Mouse (Mus musculus) heart, embryonic 10.5 days (tissue): ENCODE results near the gene Lat. TPM values are rescaled to one million over a fixed set of nuclear protein-coding genes. Genes with fewer than 3 reads are reported as not detected.
"Not testable (repeated sequence)": the region's sequence is repeated elsewhere in the genome, so short reads cannot be mapped to it uniquely, and the experiment has no call there.

ENCODE experiments used
- DNase-seq: peaks from one replicate; pipeline ENCODE4 v3.0.0-alpha.2; 2017; ENCODE audit warnings: low spot score
- H3K27ac ChIP-seq: fragments of 300-500 bp; sonication (generic); 2 replicates; pipeline ENCODE4 v1.5.1; 2016; ENCODE audit warnings: mild to moderate bottlenecking
- H3K27me3 ChIP-seq: fragments of 300-500 bp; sonication (generic); 2 replicates; pipeline ENCODE4 v1.6.1; 2016; ENCODE audit warnings: mild to moderate bottlenecking; ENCODE audit not compliant: poor library complexity, insufficient read depth, severe bottlenecking
- H3K36me3 ChIP-seq: fragments of 300-500 bp; sonication (generic); 2 replicates; pipeline ENCODE4 v1.6.1; 2016; ENCODE audit warnings: mild to moderate bottlenecking, moderate library complexity
- H3K4me1 ChIP-seq: fragments of 300-500 bp; sonication (generic); 2 replicates; pipeline ENCODE4 v1.6.1; 2016; ENCODE audit warnings: mild to moderate bottlenecking
- H3K4me3 ChIP-seq: fragments of 300-500 bp; sonication (generic); 2 replicates; pipeline ENCODE4 v1.5.1; 2016; ENCODE audit warnings: mild to moderate bottlenecking, moderate library complexity
- H3K9me3 ChIP-seq: fragments of 300-500 bp; sonication (generic); 2 replicates; pipeline ENCODE4 v1.6.1; 2016; ENCODE audit warnings: mild to moderate bottlenecking, moderate library complexity
- WGBS: fragments of 180-500 bp; shearing (Covaris S2); methylation state at CpG from one replicate; pipeline ENCODE4 v1.1.7; 2016; 5-methylcytosine and 5-hydroxymethylcytosine counted together
- polyA plus RNA-seq: library from polyadenylated mRNA; unstranded; fragments of >200 nt; fragmentation: Nextera tagmentation; extraction: Ambion mirVana; gene quantifications from 2 replicates; pipeline ENCODE4 v1.2.1, GENCODE M21; 2016

Lat gene
- polyA plus RNA-seq, 1 experiment from 2014 or later, result 6.3 TPM

GRCm38 (mm10) chr7:126392086-126392884 is 22.9 kb upstream of the Lat start:
- H3K27ac ChIP-seq, result not testable (repeated sequence)

DNA sequence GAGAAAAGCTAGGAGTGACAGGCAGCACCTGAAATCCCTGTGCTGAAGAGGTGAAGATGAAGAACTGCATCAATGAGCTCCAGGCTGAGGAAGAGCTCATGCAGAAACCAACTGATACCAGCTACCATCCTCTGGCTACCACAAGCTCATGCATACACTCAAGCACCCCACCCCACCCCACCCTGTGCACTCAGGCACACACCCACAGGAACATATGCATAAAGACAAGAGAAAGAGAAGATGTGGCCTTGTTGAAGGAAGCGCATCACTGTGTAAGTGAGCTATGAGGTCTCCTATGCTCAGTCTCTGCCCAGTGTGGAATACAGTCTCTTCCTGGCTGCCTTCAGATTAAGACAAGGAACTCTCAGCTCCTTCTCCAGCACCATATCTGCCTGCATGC is 18.8 kb upstream of the Lat start:
- no peaks in the 10 kb centered on the region for H3K9me3 ChIP-seq
- H3K36me3 ChIP-seq, result peaks cover 66% of the 10 kb centered on the region
- H3K4me3 ChIP-seq, result no peak overlapping the region

More at GRCm38 (mm10) chr7:126392086-126392884, 22.9 kb upstream of the Lat start:
- Histone ChIP-seq H3K4me1 (peaks cover 10% of the 10 kb centered on the region; the same call in 1 of the 2 replicates), H3K36me3 (peaks cover 40% of the 10 kb centered on the region)
- not testable (repeated sequence) for H3K4me3 ChIP-seq, DNase-seq, H3K27me3 ChIP-seq, H3K9me3 ChIP-seq
- WGBS, result 87% methylated on average over 7 of the region's 7 CpGs

GRCm38 (mm10) chr7:126383565-126383964 is 14.2 kb upstream of the Lat start:
- DNase-seq, result no peak
- H3K36me3 ChIP-seq, result peaks cover 37% of the 10 kb centered on the region
- no peaks in the 10 kb centered on the region for H3K4me1 ChIP-seq
- H3K27me3 ChIP-seq, result no peaks in the 10 kb centered on the region
- H3K9me3 ChIP-seq, result no peaks in the 10 kb centered on the region
- H3K27ac ChIP-seq, result no peak overlapping the region
- H3K4me3 ChIP-seq, result no peak overlapping the region
- 81% methylated on average over 5 of the region's 5 CpGs for WGBS

More for the DNA sequence above, 18.8 kb upstream of the Lat start:
- H3K4me1 ChIP-seq, result no peaks in the 10 kb centered on the region
- H3K27ac ChIP-seq, result no peak overlapping the region
- 93% methylated on average over 1 of the region's 1 CpGs for WGBS
- no peak for DNase-seq
- H3K27me3 ChIP-seq, result no peaks in the 10 kb centered on the region

DNA sequence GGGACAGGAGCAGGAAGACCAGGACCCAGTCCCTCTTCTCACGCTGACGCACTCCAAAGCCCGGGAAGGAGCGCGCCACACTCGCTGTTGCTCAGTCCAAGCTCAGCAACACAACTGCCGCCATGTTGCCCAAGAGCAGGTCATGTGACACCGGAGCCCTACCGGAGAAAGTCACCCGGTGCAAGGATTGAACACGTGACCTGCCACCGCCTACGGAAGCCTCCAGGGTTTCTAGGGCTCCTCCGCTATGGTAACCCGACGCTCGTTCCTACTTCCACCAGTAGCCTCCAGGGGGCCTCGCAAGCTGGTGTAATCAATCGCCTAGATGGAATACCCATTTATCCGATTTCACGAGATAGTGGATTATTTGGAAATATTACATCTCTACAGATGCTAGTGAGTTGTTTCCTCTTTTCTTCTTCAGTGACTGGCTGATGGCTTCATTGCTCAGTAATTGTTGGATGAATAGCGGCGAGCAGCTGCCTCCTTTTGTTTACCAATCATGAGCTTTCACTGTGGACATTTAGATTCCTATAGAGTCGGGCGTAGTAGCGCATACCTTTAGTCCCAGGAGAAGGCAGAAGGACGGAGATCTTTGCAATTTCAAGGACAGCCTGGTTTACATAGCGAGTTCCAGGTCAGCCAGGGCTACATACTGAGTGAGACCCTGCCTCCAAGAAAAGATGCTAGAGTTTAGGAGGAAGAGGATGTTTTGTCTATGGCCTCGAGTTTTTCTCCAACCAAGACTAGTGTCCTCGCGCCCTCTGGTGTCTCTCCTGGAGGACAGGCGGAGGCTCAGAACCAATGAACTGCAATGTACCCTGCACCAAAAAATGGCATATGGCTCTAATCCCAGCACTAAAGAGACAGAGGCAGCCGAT is 8.1 kb upstream of the Lat start, which contains the start of gene Spns1:
Gene Spns1 (minus strand): TSS at position 173 of the 881 bp plus-strand sequence.
- under 1% methylated on average over 33 of the region's 33 CpGs for WGBS
- peaks cover 19% of the 10 kb centered on the region for H3K4me1 ChIP-seq

GRCm38 (mm10) chr7:126376903-126377277 is 7.5 kb upstream of the Lat start:
- Histone ChIP-seq H3K27ac (peak overlapping the region; percentile 84), H3K27me3 (no peaks in the 10 kb centered on the region), H3K4me1 (peaks cover 19% of the 10 kb centered on the region), H3K4me3 (peak overlapping the region; percentile 88), H3K9me3 (no peaks in the 10 kb centered on the region), H3K36me3 (peaks cover 30% of the 10 kb centered on the region)
- WGBS, result 1% methylated on average over 27 of the region's 27 CpGs
- no peak for DNase-seq

More for the DNA sequence above, 8.1 kb upstream of the Lat start, which contains the start of gene Spns1:
- peak; percentile 98 for DNase-seq
- Histone ChIP-seq H3K9me3 (no peaks in the 10 kb centered on the region), H3K4me3 (peak within 1 kb of the TSS; percentile 88), H3K27ac (peak within 1 kb of the TSS; percentile 84), H3K36me3 (peaks cover 23% of the 10 kb centered on the region), H3K27me3 (no peaks in the 10 kb centered on the region)

DNA sequence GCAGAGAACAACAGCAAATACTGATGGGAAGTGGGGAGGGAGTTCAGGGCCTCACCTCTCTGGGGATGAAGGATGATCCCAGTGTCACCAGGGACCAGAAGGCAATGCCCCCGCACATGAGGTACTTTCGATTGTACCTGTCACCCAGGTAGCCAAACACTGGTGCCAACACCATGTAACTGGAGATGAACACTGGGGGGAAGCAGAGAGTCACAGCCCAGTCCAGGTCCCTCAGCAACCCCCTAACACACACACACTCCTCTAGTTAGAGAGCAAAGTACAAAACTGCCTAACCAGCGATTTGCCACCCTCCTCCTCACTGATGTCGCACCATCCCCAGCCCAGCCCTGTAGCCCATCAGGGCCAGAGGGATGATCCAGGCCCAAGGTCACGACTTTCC is 5.6 kb upstream of the Lat start:
- WGBS, result 72% methylated on average over 5 of the region's 5 CpGs
- H3K4me1 ChIP-seq, result peaks cover 22% of the 10 kb centered on the region
- no peak overlapping the region for H3K27ac ChIP-seq
- H3K4me3 ChIP-seq, result no peak overlapping the region
- no peaks in the 10 kb centered on the region for H3K27me3 ChIP-seq
- H3K36me3 ChIP-seq, result peaks cover 49% of the 10 kb centered on the region
- H3K9me3 ChIP-seq, result no peaks in the 10 kb centered on the region
- DNase-seq, result no peak

DNA sequence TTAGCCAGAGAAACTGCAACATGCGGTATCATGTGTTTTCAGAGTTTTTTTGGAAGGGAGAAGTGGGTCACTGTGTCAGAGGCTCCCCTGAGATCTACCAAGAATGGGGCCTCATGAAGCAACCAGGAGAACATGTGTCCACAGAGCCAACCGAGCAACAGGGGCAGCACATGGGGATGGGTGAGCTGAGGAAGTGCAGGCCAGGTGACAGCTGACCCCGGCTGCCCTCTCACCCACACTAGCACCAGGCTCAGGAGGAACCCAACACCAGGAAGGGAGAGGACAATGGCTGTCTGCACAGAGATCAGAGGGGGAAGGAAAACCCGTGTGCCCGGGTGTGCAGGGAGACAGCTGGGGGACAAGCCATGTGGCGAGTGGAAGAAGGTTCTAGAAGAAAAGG is 5.2 kb upstream of the Lat start:
- no peak overlapping the region for H3K4me3 ChIP-seq
- 75% methylated on average over 6 of the region's 6 CpGs for WGBS
- H3K36me3 ChIP-seq, result peaks cover 53% of the 10 kb centered on the region
- no peak overlapping the region for H3K27ac ChIP-seq
- H3K4me1 ChIP-seq, result peaks cover 24% of the 10 kb centered on the region
- no peaks in the 10 kb centered on the region for H3K27me3 ChIP-seq
- H3K9me3 ChIP-seq, result no peaks in the 10 kb centered on the region
- DNase-seq, result no peak

- Histone ChIP-seq H3K9me3 (no peaks in the 10 kb centered on the region), H3K36me3 (peaks cover 59% of the 10 kb centered on the region), H3K27me3 (no peaks in the 10 kb centered on the region), H3K27ac (no peak overlapping the region), H3K4me3 (no peak overlapping the region), H3K4me1 (peaks cover 29% of the 10 kb centered on the region)
- WGBS, result 81% methylated on average over 9 of the region's 9 CpGs
- DNase-seq, result no peak
Measured at GRCm38 (mm10) chr7:126373007-126373406, 3.6 kb upstream of the Lat start.

- 82% methylated on average over 8 of the region's 8 CpGs for WGBS
- no peaks in the 10 kb centered on the region for H3K9me3 ChIP-seq
- H3K4me3 ChIP-seq, result no peak overlapping the region
- peaks cover 9% of the 10 kb centered on the region for H3K4me1 ChIP-seq
- no peaks in the 10 kb centered on the region for H3K27me3 ChIP-seq
- no peak for DNase-seq
- H3K36me3 ChIP-seq, result peaks cover 60% of the 10 kb centered on the region
- H3K27ac ChIP-seq, result no peak overlapping the region
Measured at GRCm38 (mm10) chr7:126368367-126368766, 1.0 kb downstream of the Lat start.

DNA sequence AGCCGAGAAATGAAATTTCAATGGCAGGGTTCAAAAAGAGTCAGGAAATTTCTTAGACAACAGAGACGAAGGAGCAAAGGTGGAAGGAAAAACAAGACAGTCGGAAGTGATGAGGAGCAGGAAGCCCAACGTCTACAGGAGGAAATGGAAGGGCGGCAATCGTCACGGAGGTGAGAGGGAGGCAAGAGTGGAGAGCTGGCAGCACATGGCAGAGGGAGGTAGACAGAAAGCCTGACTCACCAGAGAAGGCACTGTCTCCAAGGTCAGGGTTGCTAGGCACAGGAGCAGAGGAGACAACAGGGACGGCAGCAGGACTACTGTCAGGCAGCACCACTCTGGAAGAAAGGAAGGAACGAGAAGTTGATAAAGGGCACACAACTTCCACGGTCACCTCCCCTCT is 1.7 kb downstream of the Lat start:
- peaks cover 56% of the 10 kb centered on the region for H3K36me3 ChIP-seq

DNA sequence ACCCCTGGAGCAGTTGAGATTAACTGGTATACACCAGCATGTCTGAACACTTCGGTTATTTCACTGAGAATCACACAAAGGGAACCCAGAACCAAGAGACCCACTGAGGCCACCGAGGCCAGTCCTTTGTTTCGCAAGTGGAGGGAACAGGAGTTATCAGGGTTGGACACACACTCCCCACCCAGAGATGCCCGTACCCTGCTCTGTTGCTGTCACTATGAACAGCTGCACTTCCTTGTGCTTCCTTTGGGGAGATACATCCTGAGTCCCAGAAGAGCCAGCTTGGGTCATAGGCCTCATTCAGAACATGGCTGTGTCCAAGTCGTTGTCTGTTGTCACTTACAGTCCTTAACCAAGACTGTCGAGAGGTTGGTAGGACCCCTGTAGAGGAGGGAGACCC is 6.3 kb downstream of the Lat start:
- Histone ChIP-seq H3K36me3 (peaks cover 19% of the 10 kb centered on the region), H3K27ac (no peak overlapping the region), H3K27me3 (no peaks in the 10 kb centered on the region), H3K4me1 (no peaks in the 10 kb centered on the region), H3K4me3 (no peak overlapping the region), H3K9me3 (no peaks in the 10 kb centered on the region)
- DNase-seq, result no peak
- 69% methylated on average over 6 of the region's 6 CpGs for WGBS

More for the DNA sequence above, 1.7 kb downstream of the Lat start:
- Histone ChIP-seq H3K4me1 (peaks cover 9% of the 10 kb centered on the region), H3K9me3 (no peaks in the 10 kb centered on the region), H3K27me3 (no peaks in the 10 kb centered on the region), H3K27ac (no peak overlapping the region), H3K4me3 (no peak overlapping the region)
- no peak for DNase-seq
- WGBS, result 75% methylated on average over 10 of the region's 10 CpGs

DNA sequence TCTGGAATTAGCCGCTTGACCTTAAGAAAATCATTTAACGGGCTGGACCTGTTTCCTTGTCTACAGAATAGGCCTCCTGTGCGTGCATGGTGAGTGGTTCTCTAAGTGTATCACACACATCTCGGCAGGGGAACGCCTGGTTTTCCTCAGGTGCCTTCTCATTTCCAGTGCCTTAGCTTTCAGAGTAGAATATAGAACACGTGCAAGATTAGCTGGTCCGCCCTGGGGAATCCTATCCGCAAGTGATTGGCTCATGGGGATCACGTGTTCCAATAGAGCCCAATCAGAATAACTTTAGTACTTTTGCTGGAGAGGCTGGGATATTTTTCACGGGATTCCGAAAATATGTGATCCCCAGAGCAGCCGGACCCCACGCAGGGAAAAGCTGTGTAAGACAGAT is 10.3 kb downstream of the Lat start:
- no peak for DNase-seq
- Histone ChIP-seq H3K36me3 (peaks cover 10% of the 10 kb centered on the region), H3K4me1 (peaks cover 30% of the 10 kb centered on the region), H3K9me3 (no peaks in the 10 kb centered on the region), H3K27me3 (no peaks in the 10 kb centered on the region), H3K4me3 (no peak overlapping the region), H3K27ac (no peak overlapping the region)
- 63% methylated on average over 13 of the region's 13 CpGs for WGBS

- no peaks in the 10 kb centered on the region for H3K27me3 ChIP-seq
- H3K27ac ChIP-seq, result 0 out of 2 replicates have a peak overlapping the region, but pooled peaks have one; percentile 23
- H3K9me3 ChIP-seq, result no peaks in the 10 kb centered on the region
- 90% methylated on average over 9 of the region's 9 CpGs for WGBS
- no peak overlapping the region for H3K4me3 ChIP-seq
- H3K36me3 ChIP-seq, result peaks cover 4% of the 10 kb centered on the region; the same call in 1 of the 2 replicates
- H3K4me1 ChIP-seq, result peaks cover 30% of the 10 kb centered on the region
- DNase-seq, result no peak
Measured at GRCm38 (mm10) chr7:126358413-126358812, 11.0 kb downstream of the Lat start.
